Mouse (Mus musculus): ENCODE measurements around the gene Zfp646. TPM values are rescaled to one million over a fixed set of nuclear protein-coding genes. Genes with fewer than 3 reads are reported as not detected.

The Zfp646 gene
- polyA plus RNA-seq, 1 experiment from 2014 or later = 9.1 TPM

GRCm38 (mm10) chr7:127925252-127925651 is 49.2 kb downstream of the Zfp646 start:
- H3K27ac ChIP-seq = no peak overlapping the region
- H3K4me3 ChIP-seq = no peak overlapping the region
- H3K36me3 ChIP-seq = peaks cover 36% of the 10 kb centered on the region
- H3K9ac ChIP-seq = no peak overlapping the region
- H3K4me2 ChIP-seq = no peak overlapping the region
- H3K27me3 ChIP-seq (replicated peaks) = peaks cover 8% of the 10 kb centered on the region
- 71% methylated on average over 5 of the region's 5 CpGs for WGBS (ENCODE audit: insufficient replicate concordance)
- H3K4me1 ChIP-seq = peaks cover 44% of the 10 kb centered on the region
- H3K9me3 ChIP-seq (replicated peaks) = no peaks in the 10 kb centered on the region
- ATAC-seq = no peak

GRCm38 (mm10) chr7:127926066-127926465 is 50.0 kb downstream of the Zfp646 start:
- Histone ChIP-seq H3K4me3 (no peak overlapping the region), H3K36me3 (peaks cover 33% of the 10 kb centered on the region), H3K9ac (no peak overlapping the region), H3K9me3 (replicated peaks) (no peaks in the 10 kb centered on the region), H3K4me1 (peaks cover 46% of the 10 kb centered on the region), H3K27me3 (replicated peaks) (peaks cover 8% of the 10 kb centered on the region), H3K27ac (no peak overlapping the region), H3K4me2 (no peak overlapping the region)
- WGBS (ENCODE audit: insufficient replicate concordance) = 80% methylated on average over 8 of the region's 8 CpGs
- ATAC-seq = no peak

GRCm38 (mm10) chr7:127926846-127927245 is 50.8 kb downstream of the Zfp646 start:
- peaks cover 8% of the 10 kb centered on the region for H3K27me3 ChIP-seq (replicated peaks)
- H3K27ac ChIP-seq = no peak overlapping the region; the same call in 1 of the 2 replicates
- 81% methylated on average over 11 of the region's 11 CpGs for WGBS (ENCODE audit: insufficient replicate concordance)
- no peaks in the 10 kb centered on the region for H3K9me3 ChIP-seq (replicated peaks)
- peaks cover 33% of the 10 kb centered on the region for H3K36me3 ChIP-seq
- ATAC-seq = no peak
- H3K4me3 ChIP-seq = no peak overlapping the region
- peaks cover 49% of the 10 kb centered on the region for H3K4me1 ChIP-seq
- H3K9ac ChIP-seq = no peak overlapping the region
- H3K4me2 ChIP-seq = no peak overlapping the region

GRCm38 (mm10) chr7:127927726-127928125 is 51.7 kb downstream of the Zfp646 start:
- no peak overlapping the region for H3K4me2 ChIP-seq
- H3K36me3 ChIP-seq = peaks cover 25% of the 10 kb centered on the region
- H3K4me3 ChIP-seq = no peak overlapping the region
- no peak for ATAC-seq
- H3K9me3 ChIP-seq (replicated peaks) = no peaks in the 10 kb centered on the region
- no peak overlapping the region for H3K27ac ChIP-seq
- WGBS (ENCODE audit: insufficient replicate concordance) = 82% methylated on average over 11 of the region's 11 CpGs
- peaks cover 8% of the 10 kb centered on the region for H3K27me3 ChIP-seq (replicated peaks)
- H3K9ac ChIP-seq = no peak overlapping the region
- H3K4me1 ChIP-seq = peaks cover 42% of the 10 kb centered on the region

GRCm38 (mm10) chr7:127928596-127928995 is 52.6 kb downstream of the Zfp646 start:
- H3K36me3 ChIP-seq = peaks cover 25% of the 10 kb centered on the region
- H3K27ac ChIP-seq = no peak overlapping the region
- peak overlapping the region; percentile 31; the same call in 1 of the 2 replicates for H3K4me3 ChIP-seq
- H3K4me2 ChIP-seq = peak overlapping the region; percentile 59
- 0 out of 2 replicates have a peak overlapping the region, but pooled peaks have one; percentile 58 for H3K9ac ChIP-seq
- peaks cover 43% of the 10 kb centered on the region for H3K4me1 ChIP-seq
- peaks cover 8% of the 10 kb centered on the region for H3K27me3 ChIP-seq (replicated peaks)
- ATAC-seq = no peak
- WGBS (ENCODE audit: insufficient replicate concordance) = 62% methylated on average over 5 of the region's 5 CpGs
- H3K9me3 ChIP-seq (replicated peaks) = no peaks in the 10 kb centered on the region

GRCm38 (mm10) chr7:127929923-127930322 is 53.9 kb downstream of the Zfp646 start, which contains the start of gene Prss8:
Gene Prss8, minus strand, starts transcription at chr7:127930104.
- Histone ChIP-seq H3K4me3 (peak within 1 kb of the TSS; percentile 31), H3K36me3 (peaks cover 18% of the 10 kb centered on the region), H3K4me1 (peaks cover 51% of the 10 kb centered on the region), H3K9me3 (replicated peaks) (no peaks in the 10 kb centered on the region), H3K27ac (0 out of 2 replicates have a peak within 1 kb of the TSS, but pooled peaks have one; percentile 1), H3K27me3 (replicated peaks) (peaks cover 8% of the 10 kb centered on the region), H3K4me2 (peak within 1 kb of the TSS; percentile 59), H3K9ac (peak within 1 kb of the TSS; percentile 58)
- WGBS (ENCODE audit: insufficient replicate concordance) = 31% methylated on average over 6 of the region's 6 CpGs
- ATAC-seq = 0 out of 2 replicates have a peak, but pooled peaks have one; percentile 34

- no peak overlapping the region for H3K27ac ChIP-seq
- H3K9me3 ChIP-seq (replicated peaks) = no peaks in the 10 kb centered on the region
- WGBS (ENCODE audit: insufficient replicate concordance) = 77% methylated on average over 5 of the region's 5 CpGs
- no peak overlapping the region for H3K4me3 ChIP-seq
- H3K9ac ChIP-seq = no peak overlapping the region
- H3K4me1 ChIP-seq = peaks cover 55% of the 10 kb centered on the region
- H3K4me2 ChIP-seq = no peak overlapping the region
- no peak for ATAC-seq
- peaks cover 11% of the 10 kb centered on the region for H3K36me3 ChIP-seq
- peaks cover 8% of the 10 kb centered on the region for H3K27me3 ChIP-seq (replicated peaks)
Measured at GRCm38 (mm10) chr7:127930636-127931035, 54.6 kb downstream of the Zfp646 start.

GRCm38 (mm10) chr7:127931351-127932135 is 55.5 kb downstream of the Zfp646 start:
- peak overlapping the region; percentile 61 for H3K27ac ChIP-seq
- H3K27me3 ChIP-seq (replicated peaks) = peaks cover 8% of the 10 kb centered on the region
- peaks cover 2% of the 10 kb centered on the region for H3K36me3 ChIP-seq
- 54% methylated on average over 13 of the region's 13 CpGs for WGBS (ENCODE audit: insufficient replicate concordance)
- ATAC-seq = no peak
- no peaks in the 10 kb centered on the region for H3K9me3 ChIP-seq (replicated peaks)
- no peak overlapping the region for H3K4me3 ChIP-seq
- H3K4me1 ChIP-seq = peaks cover 64% of the 10 kb centered on the region
- no peak overlapping the region for H3K9ac ChIP-seq
- H3K4me2 ChIP-seq = peak overlapping the region; percentile 29

- no peak for ATAC-seq
- H3K27me3 ChIP-seq (replicated peaks) = peaks cover 8% of the 10 kb centered on the region
- WGBS (ENCODE audit: insufficient replicate concordance) = 46% methylated on average over 13 of the region's 13 CpGs
- H3K9ac ChIP-seq = no peak overlapping the region
- no peaks in the 10 kb centered on the region for H3K9me3 ChIP-seq (replicated peaks)
- no peak overlapping the region for H3K4me2 ChIP-seq
- H3K4me1 ChIP-seq = peaks cover 65% of the 10 kb centered on the region
- H3K27ac ChIP-seq = peak overlapping the region; percentile 61
- H3K36me3 ChIP-seq = no peaks in the 10 kb centered on the region
- H3K4me3 ChIP-seq = no peak overlapping the region
Measured at GRCm38 (mm10) chr7:127932273-127933031, 56.4 kb downstream of the Zfp646 start.

GRCm38 (mm10) chr7:127934075-127934474 is 58.1 kb downstream of the Zfp646 start:
- ATAC-seq = no peak

GRCm38 (mm10) chr7:127935028-127935722 is 59.2 kb downstream of the Zfp646 start:
- WGBS (ENCODE audit: insufficient replicate concordance) = 7% methylated on average over 28 of the region's 32 CpGs
- Histone ChIP-seq H3K4me1 (peaks cover 45% of the 10 kb centered on the region), H3K27ac (peak overlapping the region; percentile 69), H3K36me3 (no peaks in the 10 kb centered on the region), H3K9ac (peak overlapping the region; percentile 90), H3K4me2 (peak overlapping the region; percentile 100), H3K9me3 (replicated peaks) (no peaks in the 10 kb centered on the region), H3K27me3 (replicated peaks) (no peaks in the 10 kb centered on the region), H3K4me3 (peak overlapping the region; percentile 76)
- peak; percentile 92 for ATAC-seq

More at GRCm38 (mm10) chr7:127934075-127934474, 58.1 kb downstream of the Zfp646 start:
- Histone ChIP-seq H3K27ac (no peak overlapping the region), H3K4me3 (no peak overlapping the region), H3K9ac (no peak overlapping the region), H3K4me1 (peaks cover 56% of the 10 kb centered on the region), H3K9me3 (replicated peaks) (no peaks in the 10 kb centered on the region), H3K36me3 (no peaks in the 10 kb centered on the region), H3K27me3 (replicated peaks) (peaks cover 3% of the 10 kb centered on the region; the same call in 1 of the 2 replicates), H3K4me2 (peak overlapping the region; percentile 100; the same call in 1 of the 2 replicates)
- WGBS (ENCODE audit: insufficient replicate concordance) = 79% methylated on average over 5 of the region's 5 CpGs

Measured in liver, embryonic 12.5 days (tissue).